Mouse (Mus musculus) spleen, postnatal 36 days (tissue): Measurements from ENCODE around the gene Themis3.

Experiments
- DNase-seq, 2 experiments: peaks; one replicate each; pipeline ENCODE4 v3.0.0; 2022; ENCODE audit warnings: low spot score in 2 of 2, mixed read lengths in 1 of 2

The Themis3 gene

DNA sequence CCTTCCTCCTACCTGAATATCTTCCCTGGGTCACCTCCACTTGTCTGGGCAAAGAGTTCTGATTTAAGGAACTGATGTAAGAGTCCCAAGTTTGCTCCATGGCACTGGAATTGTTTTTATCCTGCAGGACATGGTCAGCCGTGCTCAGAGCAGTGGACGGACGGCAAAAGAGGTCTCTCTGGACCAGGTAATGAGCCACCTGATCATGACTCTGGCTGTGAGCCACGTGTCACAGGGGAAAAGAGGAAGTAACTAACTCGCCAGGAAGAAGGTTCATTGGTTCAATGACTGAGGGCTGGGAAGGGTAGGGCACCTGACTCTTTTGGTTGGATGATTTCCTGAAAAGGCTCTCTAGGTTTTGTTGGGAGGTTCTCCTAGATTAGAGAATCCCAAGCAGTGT is at the start of gene Themis3:
Themis3 (minus strand) TSS at position 187 of the 400 bp plus-strand sequence.
- no peak for DNase-seq

DNA sequence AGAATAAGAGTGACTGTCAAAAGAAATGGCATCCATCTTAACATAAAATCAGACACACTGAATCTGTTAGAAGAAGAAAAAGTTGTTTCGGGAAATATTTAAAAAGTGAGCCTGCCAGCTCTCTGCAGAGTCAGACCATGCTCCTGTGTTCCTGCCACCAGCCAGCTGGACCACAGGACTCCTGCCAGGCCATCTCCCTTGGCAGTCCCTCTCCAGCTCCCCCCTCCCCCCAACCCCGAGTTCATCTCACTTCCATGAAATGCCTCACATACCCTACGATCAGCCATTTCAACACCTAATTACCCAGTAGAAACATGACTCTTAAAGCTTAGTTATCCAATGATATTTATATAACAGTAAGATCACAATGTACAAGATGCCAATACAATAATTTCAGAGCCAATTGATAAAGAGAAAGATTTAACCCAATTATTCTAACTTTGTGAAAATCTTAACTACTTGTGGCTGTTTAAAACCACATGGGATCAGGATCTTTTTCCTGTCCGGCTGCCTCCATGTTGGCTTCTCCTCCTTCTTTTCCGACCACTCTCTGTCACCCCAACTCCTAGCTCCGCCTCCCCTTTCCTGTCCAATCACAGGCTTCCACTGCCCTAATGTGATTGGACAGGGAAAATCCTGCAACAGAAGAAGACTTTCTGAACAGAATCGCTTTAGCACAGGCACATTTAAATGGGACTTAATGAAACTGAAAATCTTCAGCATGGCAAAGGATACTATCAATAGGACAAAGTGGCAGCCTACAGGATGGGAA is 43.7 kb upstream of the Themis3 start:
- no peak for DNase-seq

DNA sequence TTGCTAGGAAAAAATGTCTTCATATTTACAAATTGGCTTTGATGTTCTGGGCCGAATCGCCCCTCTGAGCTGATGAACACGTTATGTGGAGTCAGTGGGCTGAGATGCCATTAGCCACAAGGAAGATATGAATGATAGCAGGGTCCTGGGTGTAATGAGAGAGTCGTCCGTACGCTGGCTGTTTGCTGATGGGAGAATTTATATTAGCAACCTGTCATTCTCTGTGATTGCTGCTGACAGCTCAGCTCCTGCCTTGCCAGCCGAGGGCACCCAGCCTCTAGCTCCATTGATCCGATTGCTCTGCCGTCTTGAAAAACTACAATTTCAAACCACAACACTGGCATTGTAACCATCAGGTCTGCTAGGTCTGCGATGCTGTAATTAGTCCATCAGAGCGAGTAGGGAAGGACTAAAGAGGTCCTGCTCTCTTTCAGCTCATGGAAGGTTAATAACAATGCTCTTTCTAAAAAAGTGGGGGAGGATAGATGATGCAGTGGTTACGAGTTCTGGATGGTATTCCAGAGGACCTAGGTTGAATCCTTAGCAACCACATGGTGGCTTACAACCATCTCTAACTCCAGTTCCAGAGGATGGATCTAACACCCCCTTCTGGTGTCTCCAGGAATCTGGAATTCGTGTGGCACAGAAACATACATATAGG is 25.7 kb upstream of the Themis3 start:
- DNase-seq: no peak

DNA sequence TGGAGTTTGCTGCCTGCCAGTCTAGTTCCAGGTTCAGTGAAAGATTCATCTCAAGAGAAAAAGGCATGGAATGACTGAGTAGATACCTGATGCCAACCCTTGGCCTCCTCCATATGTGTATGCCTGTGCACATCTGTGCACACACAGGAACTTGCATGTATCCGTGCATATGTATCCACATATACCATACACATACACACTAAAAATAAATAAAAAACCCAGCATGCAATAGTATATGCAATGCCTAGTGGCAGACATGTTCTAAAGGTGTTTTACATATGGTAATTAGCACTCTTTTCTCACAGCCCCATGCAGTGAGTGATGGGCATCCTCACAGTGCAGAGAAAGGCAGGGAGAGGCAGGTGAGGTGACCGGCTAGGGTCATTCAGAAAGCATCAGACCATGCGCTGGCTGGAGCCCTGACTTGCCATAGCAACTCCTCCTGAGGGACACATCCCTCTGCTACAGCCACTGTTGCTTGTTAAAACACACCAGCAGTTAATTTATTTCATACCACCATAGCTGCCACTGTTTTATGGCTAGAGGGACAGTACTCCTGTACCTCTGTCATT is 24.9 kb upstream of the Themis3 start:
- DNase-seq: no peak

- no peak for DNase-seq
Measured at GRCm38 (mm10) chr17:66610032-66610431, 15.6 kb upstream of the Themis3 start.

GRCm38 (mm10) chr17:66604931-66605330 is 10.5 kb upstream of the Themis3 start:
- no peak for DNase-seq

DNA sequence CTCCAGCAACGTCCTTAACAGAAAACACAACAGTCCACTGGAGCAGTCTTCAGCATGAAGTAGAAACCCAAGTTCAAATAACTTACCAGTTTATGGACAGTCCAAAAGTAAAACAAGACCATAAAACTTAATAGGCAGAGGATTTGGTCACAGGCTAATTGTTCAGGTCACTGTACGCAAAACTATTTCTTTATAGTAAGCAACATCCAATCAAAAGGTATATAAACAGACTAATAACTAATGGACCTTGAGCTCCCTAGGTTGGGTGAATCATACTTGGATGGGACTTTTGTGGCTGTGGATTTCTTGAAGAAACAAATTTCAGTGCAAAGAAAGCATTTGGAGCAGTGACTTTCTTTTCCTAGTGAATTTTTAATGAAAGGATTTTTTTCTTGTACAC is 6.8 kb upstream of the Themis3 start:
- no peak for DNase-seq

DNA sequence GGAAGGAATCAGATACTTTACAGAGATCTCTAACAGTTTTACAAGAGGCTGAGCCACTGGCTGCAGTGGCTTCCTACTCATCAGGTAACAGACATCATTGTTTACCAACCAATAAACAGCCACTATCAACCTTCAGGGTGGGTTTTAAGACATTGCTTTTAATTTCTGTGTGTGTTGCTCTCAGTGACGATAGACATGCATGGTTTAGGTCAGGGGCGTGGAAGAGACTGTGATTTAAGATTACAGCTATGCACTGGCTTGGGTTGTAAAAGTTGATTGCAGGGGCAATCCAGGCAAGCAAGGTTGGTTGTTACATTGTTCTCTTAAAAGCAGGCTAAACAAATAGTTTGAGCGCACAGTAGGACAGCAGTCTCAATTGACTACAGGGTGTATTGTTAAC is 1.4 kb upstream of the Themis3 start:
- DNase-seq: no peak

DNA sequence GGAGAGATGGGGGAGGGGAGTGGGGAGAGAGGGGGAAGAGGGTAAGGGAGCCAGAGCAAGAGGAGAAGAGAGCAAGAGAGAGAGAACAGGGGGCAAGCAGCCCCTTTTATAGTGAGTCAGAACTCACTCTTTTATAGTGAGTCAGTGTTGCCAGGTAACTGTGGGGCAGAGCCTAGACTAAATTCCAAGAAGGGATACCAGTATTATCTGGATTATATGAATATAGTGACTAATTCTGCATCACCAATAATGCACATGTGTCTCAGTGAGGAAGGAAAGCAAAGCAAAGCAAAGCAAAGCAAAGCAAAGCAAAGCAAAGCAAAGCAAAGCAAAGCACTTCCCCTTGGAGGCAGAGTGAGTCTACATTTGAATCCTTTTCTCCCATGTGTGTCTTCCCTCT is 835 bp upstream of the Themis3 start:
- no peak for DNase-seq

DNA sequence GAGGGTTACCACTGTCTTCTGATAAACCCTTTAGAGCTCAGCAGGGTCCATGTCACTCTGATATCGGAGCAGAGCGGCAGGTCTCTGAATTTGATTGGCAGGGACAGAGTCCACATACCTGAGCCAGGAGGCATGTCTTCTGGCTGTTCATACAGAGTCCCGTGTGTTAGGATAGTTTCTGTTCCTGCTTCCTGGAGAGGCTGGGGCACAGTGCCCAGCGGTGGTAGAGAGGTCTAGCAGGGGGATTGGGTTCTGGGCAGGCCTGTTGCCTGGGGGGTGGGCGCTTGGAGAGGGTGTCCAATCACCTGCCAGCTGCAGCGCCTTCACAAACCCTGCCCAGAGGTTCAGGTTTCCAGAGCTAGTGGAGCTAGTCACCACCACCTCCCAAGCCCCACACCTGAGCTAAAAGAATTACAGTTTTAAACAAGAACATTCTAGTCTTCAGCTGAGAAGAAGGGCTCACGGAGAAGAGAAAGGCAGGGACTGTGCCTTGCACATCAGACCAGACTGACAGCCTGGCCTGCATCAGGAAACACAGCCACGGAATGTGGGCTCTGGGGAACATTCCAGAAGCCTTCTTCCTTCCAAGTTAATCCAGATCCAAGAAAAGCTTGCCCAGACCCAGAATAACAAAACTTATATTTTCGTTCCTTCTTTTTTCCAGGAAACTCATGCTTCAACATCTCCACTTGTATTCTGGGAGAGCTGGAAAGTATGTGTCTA is 3.9 kb downstream of the Themis3 start:
- DNase-seq: no peak

DNA sequence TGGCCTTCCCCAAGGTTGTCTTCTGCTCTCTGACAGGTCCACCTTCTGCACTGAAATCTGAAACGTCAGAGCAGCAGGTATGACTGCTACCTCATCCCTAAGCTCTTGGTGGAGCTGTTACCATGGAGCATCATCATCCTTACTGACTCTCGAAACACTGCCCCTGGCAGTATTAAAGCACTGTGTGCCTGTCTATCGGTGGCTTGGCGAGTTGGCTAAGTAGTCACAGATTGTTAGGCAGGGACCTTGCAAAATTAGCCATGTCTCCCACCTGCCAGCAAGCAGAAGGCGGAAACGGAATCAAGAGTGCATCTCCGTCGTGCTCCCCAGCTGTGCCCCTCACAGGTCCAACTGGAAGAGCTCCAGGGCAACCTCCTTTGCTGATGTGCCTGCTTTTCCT is 4.6 kb downstream of the Themis3 start:
- DNase-seq: no peak

DNA sequence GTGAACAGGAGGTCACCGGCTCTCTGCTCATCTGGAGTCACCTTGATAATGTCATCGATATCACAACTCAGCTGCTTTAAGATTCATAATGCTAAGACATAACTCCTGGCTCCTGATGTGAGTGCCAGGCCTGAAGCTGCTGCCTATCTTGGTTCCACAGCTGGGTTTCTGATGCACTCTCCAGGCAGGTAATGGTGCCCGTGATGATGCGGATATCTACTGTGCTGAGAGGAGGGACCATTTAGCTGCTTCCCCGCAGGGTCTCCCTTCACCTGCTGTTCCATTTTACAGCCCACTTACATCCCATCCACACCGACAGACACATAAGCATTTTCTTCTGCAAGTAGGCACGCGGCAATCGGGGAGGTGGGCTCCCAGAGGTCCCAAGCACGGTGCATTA is 7.7 kb downstream of the Themis3 start:
- DNase-seq: no peak

DNA sequence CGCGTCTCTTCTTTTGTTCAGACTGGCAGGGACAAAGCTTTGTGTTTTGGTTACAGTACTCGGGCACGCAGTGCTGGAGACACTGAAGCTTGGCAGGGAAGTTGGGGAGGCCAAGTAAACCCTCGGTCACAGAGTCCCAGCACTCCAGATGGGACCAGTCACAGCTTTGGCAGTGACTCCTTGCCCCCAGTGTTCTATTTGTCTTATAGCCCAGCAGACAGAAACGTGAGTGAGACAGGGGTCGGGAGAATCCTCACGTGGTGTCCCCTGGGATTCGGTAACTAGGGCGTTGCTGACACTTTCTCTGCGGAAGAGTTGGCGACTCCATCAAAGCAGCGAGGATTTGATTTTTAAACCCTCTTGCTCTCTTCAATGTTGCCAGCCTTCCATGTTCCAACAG is 8.3 kb downstream of the Themis3 start:
- DNase-seq: no peak

- no peak for DNase-seq
Measured at GRCm38 (mm10) chr17:66580990-66581389, 13.4 kb downstream of the Themis3 start.

GRCm38 (mm10) chr17:66578007-66578406 is 16.4 kb downstream of the Themis3 start:
- no peak for DNase-seq

- DNase-seq: no peak
Measured at GRCm38 (mm10) chr17:66577507-66577906, 16.9 kb downstream of the Themis3 start.

GRCm38 (mm10) chr17:66572677-66573060 is 21.8 kb downstream of the Themis3 start:
- no peak for DNase-seq

GRCm38 (mm10) chr17:66571860-66572676 is 22.4 kb downstream of the Themis3 start:
- DNase-seq: no peak

GRCm38 (mm10) chr17:66564213-66564612 is 30.2 kb downstream of the Themis3 start:
- no peak for DNase-seq

DNA sequence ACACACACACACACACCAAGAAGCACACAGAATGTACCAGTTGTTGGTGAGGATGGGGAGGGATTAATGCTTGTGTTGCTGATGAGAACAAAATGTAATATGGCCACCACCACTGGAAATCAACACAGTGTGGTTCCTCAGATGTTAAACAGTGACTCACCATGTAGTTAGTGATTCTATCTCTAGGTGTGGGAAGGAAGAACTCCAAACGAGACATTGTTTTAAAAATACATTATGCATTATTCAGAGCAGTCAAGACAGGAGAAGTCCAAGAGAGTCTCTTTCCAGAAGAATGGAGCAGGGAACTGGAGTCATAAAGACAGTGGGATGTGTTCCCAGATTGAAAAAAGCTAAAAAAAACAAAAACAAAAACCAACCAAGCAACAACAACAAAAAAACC is 30.9 kb downstream of the Themis3 start:
- DNase-seq: no peak

DNA sequence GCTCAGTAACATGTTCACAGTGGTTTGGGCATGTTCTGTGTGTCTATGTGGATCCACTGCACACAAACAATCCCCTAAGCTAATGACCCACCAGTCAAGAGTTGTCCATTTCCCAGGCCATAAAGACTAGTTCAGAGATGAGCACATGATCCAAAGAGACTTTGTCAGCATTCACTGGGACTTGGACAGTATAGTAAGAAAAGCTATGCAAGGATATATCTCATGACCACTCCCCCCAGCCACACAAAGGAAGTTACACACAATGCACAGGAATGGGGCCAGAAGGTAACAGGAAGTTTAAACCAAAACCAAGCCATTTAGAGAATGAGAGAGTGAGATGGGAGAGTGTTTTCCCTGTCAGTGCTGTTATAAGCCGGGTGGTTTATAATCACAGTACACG is 33.0 kb downstream of the Themis3 start:
- DNase-seq: no peak
